Mouse (Mus musculus) stomach, postnatal 0 days (tissue): Measurements from ENCODE around the gene Relb.

Experiments
- CTCF ChIP-seq: IDR thresholded peaks from 2 replicates; pipeline ENCODE4 v1.5.1; 2016; ENCODE audit warnings: antibody characterized with exemption, low read depth, mild to moderate bottlenecking, moderate library complexity
- EP300 ChIP-seq: optimal IDR thresholded peaks from 2 replicates; pipeline ENCODE3; 2016; ENCODE audit warnings: antibody characterized with exemption

DNA sequence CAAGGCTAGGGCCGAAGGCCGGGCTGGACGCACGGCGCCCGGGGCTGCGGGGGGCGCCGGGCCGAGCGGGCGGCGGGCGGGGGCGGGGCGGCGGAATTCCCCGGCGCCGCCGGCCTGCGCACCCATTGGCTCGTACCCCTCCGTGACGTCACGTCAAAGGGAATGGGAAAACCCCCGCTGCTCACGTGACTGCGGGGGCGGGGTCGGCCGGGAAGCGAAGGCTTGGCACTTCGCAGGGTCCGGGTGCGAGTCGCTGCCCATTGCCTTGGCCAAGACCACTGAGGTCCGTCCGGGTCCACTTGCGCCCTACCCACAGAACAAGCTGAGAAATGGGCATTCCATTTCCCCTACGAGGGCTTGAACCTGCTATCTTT is at the start of gene Relb:
- TF ChIP-seq CTCF (no peak), EP300 (no peak)
